Mouse (Mus musculus): ENCODE measurements around the gene Ptpre.

- TF ChIP-seq CTCF (IDR thresholded peaks at IDR 0.05; ENCODE audit: low read depth) = no peak
- TF ChIP-seq EP300 (IDR thresholded peaks at IDR 0.05; ENCODE audit: low read depth) = no peak
These were observed 60.5 kb downstream of the Ptpre start for GRCm38 (mm10) chr7:135597604-135598289.

Data from heart, postnatal 0 days (tissue).